Mouse (Mus musculus): ENCODE results near the gene Acer2.

DNA sequence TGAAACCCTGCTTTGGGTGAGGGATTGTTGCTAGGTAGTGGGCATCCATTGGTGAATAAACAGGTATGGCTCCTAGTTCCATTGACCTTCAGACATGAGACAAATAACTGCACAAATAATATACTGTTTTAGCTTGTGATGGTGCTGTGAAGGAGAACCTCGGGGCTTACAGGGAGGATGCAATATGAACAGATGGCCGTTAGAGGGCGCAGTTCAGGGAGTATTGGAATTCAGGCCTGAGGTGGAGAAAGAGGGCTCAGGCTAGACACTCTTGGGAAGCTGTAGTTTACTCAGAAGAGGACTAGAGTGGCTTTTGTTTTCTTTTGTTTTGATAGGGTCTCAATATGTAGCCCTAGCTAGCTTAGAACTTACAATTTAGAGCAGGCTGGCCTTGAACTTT lies 30.8 kb downstream of the Acer2 start:
- TF ChIP-seq EP300 (IDR thresholded peaks at IDR 0.05; ENCODE audit: low read length), result no peak
- peak; percentile 55 to 64 for TF ChIP-seq CTCF (conservative IDR thresholded peaks at IDR 0.05 in 1 of 2, IDR thresholded peaks at IDR 0.05 in 1 of 2; ENCODE audit: low read depth in 2 of 2, low read length in 2 of 2)
- no peak for TF ChIP-seq TCF12 (IDR thresholded peaks at IDR 0.05; ENCODE audit: low read depth, low read length)
- no peak for TF ChIP-seq GABPA (IDR thresholded peaks at IDR 0.05; ENCODE audit: insufficient replicate concordance, low read depth, low read length)
- TF ChIP-seq USF1 (IDR thresholded peaks at IDR 0.05; ENCODE audit: low read depth, low read length), result no peak
- no peak for TF ChIP-seq MAZ (IDR thresholded peaks at IDR 0.05; ENCODE audit: low read depth, low read length)
- peak; percentile 10; the same call in 1 of the 2 replicates for TF ChIP-seq SMC3 (IDR thresholded peaks at IDR 0.05; ENCODE audit: low read depth, low read length)
- TF ChIP-seq ZKSCAN1 (IDR thresholded peaks at IDR 0.05; ENCODE audit: borderline replicate concordance, low read depth, low read length), result no peak
- no peak for TF ChIP-seq MYC (IDR thresholded peaks at IDR 0.05; ENCODE audit: low read depth, low read length)
- no peak for TF ChIP-seq TBP (conservative IDR thresholded peaks at IDR 0.05; ENCODE audit: low read depth, low read length)
- TF ChIP-seq ZC3H11A (IDR thresholded peaks at IDR 0.05; ENCODE audit: low read depth, low read length), result no peak
- TF ChIP-seq POLR2A (IDR thresholded peaks at IDR 0.05; ENCODE audit: low read depth, low read length), result no peak
- TF ChIP-seq MXI1 (IDR thresholded peaks at IDR 0.05; ENCODE audit: low read depth, low read length), result no peak
- no peak for TF ChIP-seq ZMIZ1 (IDR thresholded peaks at IDR 0.05; ENCODE audit: low read depth, low read length)
